Mouse (Mus musculus): Measurements from ENCODE around the gene Gja5.

Gene Gja5

GRCm38 (mm10) chr3:97117511-97117910 lies 213.0 kb downstream of the Gja5 start:
- no peak for DNase-seq

GRCm38 (mm10) chr3:97118313-97118712 lies 213.8 kb downstream of the Gja5 start:
- DNase-seq: no peak

GRCm38 (mm10) chr3:97124193-97124592 lies 219.7 kb downstream of the Gja5 start:
- DNase-seq: no peak

Measured in cerebellum, postnatal 25 days (tissue).